Mouse (Mus musculus): Measurements from ENCODE around the gene Scg5.

GRCm38 (mm10) chr2:113847678-113848244 is 18.8 kb upstream of the Scg5 start:
- TF ChIP-seq CTCF (IDR thresholded peaks at IDR 0.05) (no peak), EP300 (IDR thresholded peaks at IDR 0.05) (no peak)

Measured in lung, postnatal 0 days (tissue).